Mouse (Mus musculus) gastrocnemius, adult 18-20 months (tissue): ENCODE results near the gene Ldhal6b. TPM values are rescaled to one million over a fixed set of nuclear protein-coding genes. Genes with fewer than 3 reads are reported as not detected.

Experiments used
- DNase-seq: peaks from one replicate; pipeline ENCODE4 v3.0.0; 2021; ENCODE audit warnings: low spot score
- total RNA-seq, 2 experiments: library from RNA; stranded (reverse); gene quantifications; 2 replicates each; pipeline ENCODE4 v1.2.3; 2021

Gene Ldhal6b
- total RNA-seq, 2 experiments from 2014 or later = 0.37 to 0.45 TPM

GRCm38 (mm10) chr17:5411205-5411604, 7.4 kb downstream of the Ldhal6b start:
- DNase-seq = no peak

- no peak for DNase-seq
These were observed 8.2 kb downstream of the Ldhal6b start for GRCm38 (mm10) chr17:5410336-5410735.

GRCm38 (mm10) chr17:5407030-5407429, 11.5 kb downstream of the Ldhal6b start:
- DNase-seq = no peak

- no peak for DNase-seq
These were observed 12.0 kb downstream of the Ldhal6b start for GRCm38 (mm10) chr17:5406566-5406965.

- DNase-seq = no peak
These were observed 14.7 kb downstream of the Ldhal6b start for GRCm38 (mm10) chr17:5403885-5404284.

GRCm38 (mm10) chr17:5402624-5403023, 15.9 kb downstream of the Ldhal6b start:
- DNase-seq = peak; percentile 80

GRCm38 (mm10) chr17:5402069-5402468, 16.5 kb downstream of the Ldhal6b start:
- DNase-seq = peak; percentile 65

- DNase-seq = no peak
These were observed 17.3 kb downstream of the Ldhal6b start for GRCm38 (mm10) chr17:5401288-5401687.

GRCm38 (mm10) chr17:5400435-5401090, 18.0 kb downstream of the Ldhal6b start:
- no peak for DNase-seq

GRCm38 (mm10) chr17:5397148-5398007, 21.2 kb downstream of the Ldhal6b start:
- peak; percentile 82 for DNase-seq

- DNase-seq = no peak
These were observed 22.4 kb downstream of the Ldhal6b start for GRCm38 (mm10) chr17:5396213-5396612.

- no peak for DNase-seq
These were observed 22.9 kb downstream of the Ldhal6b start for GRCm38 (mm10) chr17:5395454-5396205.

- DNase-seq = no peak
These were observed 27.9 kb downstream of the Ldhal6b start for GRCm38 (mm10) chr17:5390682-5391081.

- DNase-seq = no peak
These were observed 30.2 kb downstream of the Ldhal6b start for GRCm38 (mm10) chr17:5388351-5388750.

GRCm38 (mm10) chr17:5386885-5387545, 31.6 kb downstream of the Ldhal6b start:
- no peak for DNase-seq

GRCm38 (mm10) chr17:5385694-5386093, 32.9 kb downstream of the Ldhal6b start:
- no peak for DNase-seq

- peak; percentile 11 for DNase-seq
These were observed 40.6 kb downstream of the Ldhal6b start for GRCm38 (mm10) chr17:5377930-5378310.

GRCm38 (mm10) chr17:5377151-5377929, 41.2 kb downstream of the Ldhal6b start:
- DNase-seq = no peak

GRCm38 (mm10) chr17:5372951-5373350, 45.6 kb downstream of the Ldhal6b start:
- no peak for DNase-seq

GRCm38 (mm10) chr17:5371521-5371920, 47.0 kb downstream of the Ldhal6b start:
- DNase-seq = no peak

- no peak for DNase-seq
These were observed 47.5 kb downstream of the Ldhal6b start for GRCm38 (mm10) chr17:5371032-5371431.
